Mouse (Mus musculus) liver, postnatal 0 days (tissue): ENCODE measurements at regions not wholly inside any gene's neighbourhood (a gene's known extent, or its start where the extent isn't known, plus 50 kb on each side); places are given as distances from the start of the nearest gene placed in this dataset.

ENCODE experiments used
- CTCF ChIP-seq: sonication (generic); IDR thresholded peaks from 2 replicates; pipeline ENCODE4 v1.5.1; 2016; ENCODE audit warnings: antibody characterized with exemption, low read depth
- EP300 ChIP-seq: IDR thresholded peaks from 2 replicates; pipeline ENCODE4 v1.6.1; 2016; ENCODE audit warnings: antibody characterized with exemption, low read depth, mild to moderate bottlenecking

GRCm38 (mm10) chr6:140368354-140369069, 55.3 kb upstream of the Plekha5 start:
- TF ChIP-seq CTCF (no peak), EP300 (no peak)
